Mouse (Mus musculus): ENCODE measurements at regions not wholly inside any gene's neighbourhood (a gene's known extent, or its start where the extent isn't known, plus 50 kb on each side); places are given as distances from the start of the nearest gene placed in this dataset.

- 90% methylated on average over 6 of the region's 6 CpGs for WGBS
- Histone ChIP-seq H3K36me3 (ENCODE audit: control insufficient read depth, insufficient read depth, low read length) (no peaks in the 10 kb centered on the region), H3K27ac (ENCODE audit: low read depth, low read length) (no peak overlapping the region), H3K27me3 (ENCODE audit: control insufficient read depth, insufficient read depth, low read length) (no peaks in the 10 kb centered on the region), H3K4me1 (replicated peaks; ENCODE audit: control insufficient read depth, insufficient read depth, low read length) (no peaks in the 10 kb centered on the region), H3K9me3 (ENCODE audit: control insufficient read depth, low read length) (no peaks in the 10 kb centered on the region), H3K9ac (ENCODE audit: low read depth, low read length) (no peak overlapping the region), H3K4me3 (ENCODE audit: low read depth, low read length) (no peak overlapping the region), H3K4me2 (replicated peaks; ENCODE audit: low read depth, low read length) (no peak overlapping the region)
- DNase-seq (ENCODE audit: low spot score) (no peak), ATAC-seq (ENCODE audit: low FRiP score) (no peak)
Measured at GRCm38 (mm10) chr9:61679686-61680085, 234.7 kb downstream of the Rplp1 start.

DNA sequence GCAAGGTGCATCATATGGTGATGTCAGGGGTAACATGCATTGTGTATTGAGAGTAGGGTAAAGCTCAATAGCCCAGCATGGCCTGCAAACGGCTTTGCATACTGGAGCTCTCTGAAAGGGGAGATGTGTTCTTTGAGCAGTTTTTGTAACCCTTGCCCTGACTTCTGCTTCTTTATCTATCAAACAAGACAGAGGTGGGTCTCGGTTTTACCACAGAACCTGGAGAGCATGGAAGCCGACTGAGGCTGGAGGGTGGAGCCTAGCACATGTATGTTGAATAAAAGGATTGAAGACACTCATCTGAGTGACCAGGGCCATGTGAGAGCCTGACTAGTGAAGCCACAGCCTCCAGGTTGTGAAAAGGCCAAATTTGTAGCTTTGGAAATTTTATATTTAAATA is 236.7 kb downstream of the Rplp1 start:
- Histone ChIP-seq H3K36me3 (ENCODE audit: control insufficient read depth, insufficient read depth, low read length) (no peaks in the 10 kb centered on the region), H3K4me2 (replicated peaks; ENCODE audit: low read depth, low read length) (no peak overlapping the region), H3K9ac (ENCODE audit: low read depth, low read length) (no peak overlapping the region), H3K4me1 (replicated peaks; ENCODE audit: control insufficient read depth, insufficient read depth, low read length) (no peaks in the 10 kb centered on the region), H3K27me3 (ENCODE audit: control insufficient read depth, insufficient read depth, low read length) (no peaks in the 10 kb centered on the region), H3K27ac (ENCODE audit: low read depth, low read length) (no peak overlapping the region), H3K4me3 (ENCODE audit: low read depth, low read length) (no peak overlapping the region), H3K9me3 (ENCODE audit: control insufficient read depth, low read length) (no peaks in the 10 kb centered on the region)
- ATAC-seq (ENCODE audit: low FRiP score) (no peak), DNase-seq (ENCODE audit: low spot score) (no peak)
- WGBS: 77% methylated on average over 3 of the region's 3 CpGs

GRCm38 (mm10) chr9:61677037-61677436 is 237.3 kb downstream of the Rplp1 start:
- no peak for ATAC-seq (ENCODE audit: low FRiP score)
- Histone ChIP-seq H3K36me3 (ENCODE audit: control insufficient read depth, insufficient read depth, low read length) (no peaks in the 10 kb centered on the region), H3K9me3 (ENCODE audit: control insufficient read depth, low read length) (no peaks in the 10 kb centered on the region), H3K27me3 (ENCODE audit: control insufficient read depth, insufficient read depth, low read length) (no peaks in the 10 kb centered on the region), H3K4me3 (ENCODE audit: low read depth, low read length) (no peak overlapping the region), H3K27ac (ENCODE audit: low read depth, low read length) (no peak overlapping the region), H3K9ac (ENCODE audit: low read depth, low read length) (no peak overlapping the region), H3K4me1 (replicated peaks; ENCODE audit: control insufficient read depth, insufficient read depth, low read length) (no peaks in the 10 kb centered on the region), H3K4me2 (replicated peaks; ENCODE audit: low read depth, low read length) (no peak overlapping the region)
- WGBS: 80% methylated on average over 11 of the region's 11 CpGs
- DNase-seq (ENCODE audit: low spot score): no peak

DNA sequence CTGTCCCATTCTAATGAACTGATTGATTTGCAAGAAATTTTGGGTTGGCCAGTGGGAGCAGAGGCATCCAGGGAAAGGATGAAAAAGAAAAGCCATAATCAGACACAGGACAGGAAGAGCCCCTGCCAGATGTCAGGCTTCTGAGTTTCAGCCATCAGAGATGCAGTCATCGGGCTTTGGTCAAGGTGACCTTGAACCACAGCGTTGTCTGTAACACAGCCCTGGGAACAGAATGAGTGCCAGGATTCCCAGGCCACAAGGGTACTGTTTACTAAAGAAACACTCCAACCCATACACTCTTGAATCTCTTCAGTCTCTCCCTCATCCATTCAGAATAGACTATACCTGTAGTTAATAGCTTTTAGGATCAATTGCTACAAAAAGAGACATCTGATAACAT is 239.0 kb downstream of the Rplp1 start:
- 80% methylated on average over 2 of the region's 2 CpGs for WGBS
- no peak for ATAC-seq (ENCODE audit: low FRiP score)

GRCm38 (mm10) chr9:61673575-61674203 is 240.7 kb downstream of the Rplp1 start:
- Histone ChIP-seq H3K36me3 (ENCODE audit: control insufficient read depth, insufficient read depth, low read length) (no peaks in the 10 kb centered on the region), H3K9ac (ENCODE audit: low read depth, low read length) (no peak overlapping the region), H3K4me2 (replicated peaks; ENCODE audit: low read depth, low read length) (no peak overlapping the region), H3K27me3 (ENCODE audit: control insufficient read depth, insufficient read depth, low read length) (no peaks in the 10 kb centered on the region), H3K27ac (ENCODE audit: low read depth, low read length) (no peak overlapping the region), H3K9me3 (ENCODE audit: control insufficient read depth, low read length) (no peaks in the 10 kb centered on the region), H3K4me3 (ENCODE audit: low read depth, low read length) (no peak overlapping the region), H3K4me1 (replicated peaks; ENCODE audit: control insufficient read depth, insufficient read depth, low read length) (no peaks in the 10 kb centered on the region)
- peak; percentile 27 for DNase-seq (ENCODE audit: low spot score)
- WGBS: 62% methylated on average over 16 of the region's 16 CpGs
- no peak for ATAC-seq (ENCODE audit: low FRiP score)

More for the DNA sequence above, 239.0 kb downstream of the Rplp1 start:
- no peak for DNase-seq (ENCODE audit: low spot score)
- Histone ChIP-seq H3K4me2 (replicated peaks; ENCODE audit: low read depth, low read length) (no peak overlapping the region), H3K36me3 (ENCODE audit: control insufficient read depth, insufficient read depth, low read length) (no peaks in the 10 kb centered on the region), H3K27ac (ENCODE audit: low read depth, low read length) (no peak overlapping the region), H3K9me3 (ENCODE audit: control insufficient read depth, low read length) (no peaks in the 10 kb centered on the region), H3K27me3 (ENCODE audit: control insufficient read depth, insufficient read depth, low read length) (no peaks in the 10 kb centered on the region), H3K4me1 (replicated peaks; ENCODE audit: control insufficient read depth, insufficient read depth, low read length) (no peaks in the 10 kb centered on the region), H3K9ac (ENCODE audit: low read depth, low read length) (no peak overlapping the region), H3K4me3 (ENCODE audit: low read depth, low read length) (no peak overlapping the region)

DNA sequence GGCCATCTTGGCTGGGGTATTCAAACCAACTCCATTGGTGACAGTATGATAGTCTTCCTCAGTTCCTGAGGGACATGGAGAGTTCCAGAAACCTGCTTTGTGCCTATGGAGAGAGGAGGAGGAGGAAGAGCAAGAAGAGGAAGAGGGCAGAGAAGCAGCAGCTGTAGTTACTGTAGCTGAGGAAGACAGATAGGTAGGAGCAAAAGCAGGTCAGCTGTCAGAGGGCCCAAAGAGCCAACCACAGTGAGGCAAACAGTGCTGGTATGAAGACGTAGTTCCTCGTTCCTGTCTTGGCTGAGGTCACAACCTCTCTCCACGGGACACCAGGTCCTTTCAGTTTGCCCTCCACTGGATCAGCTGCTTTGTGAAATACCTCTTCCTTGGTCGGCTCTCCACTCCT is 243.4 kb downstream of the Rplp1 start:
- Histone ChIP-seq H3K4me1 (replicated peaks; ENCODE audit: control insufficient read depth, insufficient read depth, low read length) (no peaks in the 10 kb centered on the region), H3K4me2 (replicated peaks; ENCODE audit: low read depth, low read length) (no peak overlapping the region), H3K27me3 (ENCODE audit: control insufficient read depth, insufficient read depth, low read length) (no peaks in the 10 kb centered on the region), H3K9ac (ENCODE audit: low read depth, low read length) (no peak overlapping the region), H3K4me3 (ENCODE audit: low read depth, low read length) (no peak overlapping the region), H3K36me3 (ENCODE audit: control insufficient read depth, insufficient read depth, low read length) (no peaks in the 10 kb centered on the region), H3K9me3 (ENCODE audit: control insufficient read depth, low read length) (no peaks in the 10 kb centered on the region), H3K27ac (ENCODE audit: low read depth, low read length) (no peak overlapping the region)
- DNase-seq (ENCODE audit: low spot score) (no peak), ATAC-seq (ENCODE audit: low FRiP score) (no peak)
- WGBS: 65% methylated on average over 4 of the region's 4 CpGs

- Histone ChIP-seq H3K9me3 (ENCODE audit: control insufficient read depth, low read length) (no peaks in the 10 kb centered on the region), H3K36me3 (ENCODE audit: control insufficient read depth, insufficient read depth, low read length) (no peaks in the 10 kb centered on the region), H3K4me1 (replicated peaks; ENCODE audit: control insufficient read depth, insufficient read depth, low read length) (no peaks in the 10 kb centered on the region), H3K4me3 (ENCODE audit: low read depth, low read length) (no peak overlapping the region), H3K27ac (ENCODE audit: low read depth, low read length) (no peak overlapping the region), H3K9ac (ENCODE audit: low read depth, low read length) (no peak overlapping the region), H3K27me3 (ENCODE audit: control insufficient read depth, insufficient read depth, low read length) (no peaks in the 10 kb centered on the region), H3K4me2 (replicated peaks; ENCODE audit: low read depth, low read length) (no peak overlapping the region)
- DNase-seq (ENCODE audit: low spot score) (no peak), ATAC-seq (ENCODE audit: low FRiP score) (no peak)
- 47% methylated on average over 10 of the region's 10 CpGs for WGBS
Measured at GRCm38 (mm10) chr9:61669729-61670520, 244.4 kb downstream of the Rplp1 start.

GRCm38 (mm10) chr9:61668723-61669122 is 245.6 kb downstream of the Rplp1 start:
- ATAC-seq (ENCODE audit: low FRiP score): no peak
- no peaks in the 10 kb centered on the region for H3K36me3 ChIP-seq (ENCODE audit: control insufficient read depth, insufficient read depth, low read length)
- H3K4me2 ChIP-seq (replicated peaks; ENCODE audit: low read depth, low read length): no peak overlapping the region
- no peak overlapping the region for H3K9ac ChIP-seq (ENCODE audit: low read depth, low read length)
- no peak overlapping the region for H3K4me3 ChIP-seq (ENCODE audit: low read depth, low read length)
- no peak overlapping the region for H3K27ac ChIP-seq (ENCODE audit: low read depth, low read length)
- no peaks in the 10 kb centered on the region for H3K27me3 ChIP-seq (ENCODE audit: control insufficient read depth, insufficient read depth, low read length)
- DNase-seq (ENCODE audit: low spot score): no peak
- no peaks in the 10 kb centered on the region for H3K4me1 ChIP-seq (replicated peaks; ENCODE audit: control insufficient read depth, insufficient read depth, low read length)
- no peaks in the 10 kb centered on the region for H3K9me3 ChIP-seq (ENCODE audit: control insufficient read depth, low read length)
- 86% methylated on average over 8 of the region's 8 CpGs for WGBS

DNA sequence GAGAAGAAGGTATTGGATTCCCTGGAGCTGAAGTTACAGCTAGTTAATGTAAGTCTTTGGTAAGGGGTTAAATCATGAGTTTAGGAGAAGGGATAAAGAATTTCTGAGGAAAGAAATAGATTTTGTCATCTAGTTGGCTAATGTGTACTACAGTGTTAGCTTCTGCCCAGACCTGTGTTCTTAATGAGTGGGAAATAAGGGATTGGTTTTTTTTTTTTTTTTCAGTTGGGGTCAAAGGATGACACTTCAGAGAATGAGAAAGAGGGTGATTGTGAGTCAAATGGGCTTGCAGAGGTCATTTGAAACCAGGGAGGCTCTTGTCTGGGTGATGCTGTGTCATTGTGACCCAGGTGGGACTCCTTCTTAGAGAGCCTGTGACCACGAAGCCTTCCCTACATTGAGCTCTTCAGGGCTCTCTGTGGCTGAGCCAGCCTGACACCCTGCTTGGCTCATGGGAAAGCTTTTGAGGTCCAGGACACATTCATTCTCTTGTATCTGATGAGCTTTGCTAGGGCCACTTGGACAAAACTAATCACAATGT is 246.1 kb downstream of the Rplp1 start:
- no peaks in the 10 kb centered on the region for H3K36me3 ChIP-seq (ENCODE audit: control insufficient read depth, insufficient read depth, low read length)
- H3K27me3 ChIP-seq (ENCODE audit: control insufficient read depth, insufficient read depth, low read length): no peaks in the 10 kb centered on the region
- H3K9ac ChIP-seq (ENCODE audit: low read depth, low read length): no peak overlapping the region
- no peaks in the 10 kb centered on the region for H3K9me3 ChIP-seq (ENCODE audit: control insufficient read depth, low read length)
- ATAC-seq (ENCODE audit: low FRiP score) (no peak), DNase-seq (ENCODE audit: low spot score) (no peak)
- H3K4me1 ChIP-seq (replicated peaks; ENCODE audit: control insufficient read depth, insufficient read depth, low read length): no peaks in the 10 kb centered on the region
- H3K4me3 ChIP-seq (ENCODE audit: low read depth, low read length): no peak overlapping the region
- H3K4me2 ChIP-seq (replicated peaks; ENCODE audit: low read depth, low read length): no peak overlapping the region
- no peak overlapping the region for H3K27ac ChIP-seq (ENCODE audit: low read depth, low read length)
- WGBS: 68% methylated on average over 1 of the region's 1 CpGs

Measured in hindbrain, embryonic 11.5 days (tissue).